Mouse (Mus musculus): ENCODE results near the gene Ell3. TPM values are rescaled to one million over a fixed set of nuclear protein-coding genes. Genes with fewer than 3 reads are reported as not detected.
A peak's percentile ranks its signal among the peaks of the same experiment; 100 is the strongest.

Gene Ell3
- polyA plus RNA-seq, 1 experiment from 2014 or later, result 7.9 TPM

DNA sequence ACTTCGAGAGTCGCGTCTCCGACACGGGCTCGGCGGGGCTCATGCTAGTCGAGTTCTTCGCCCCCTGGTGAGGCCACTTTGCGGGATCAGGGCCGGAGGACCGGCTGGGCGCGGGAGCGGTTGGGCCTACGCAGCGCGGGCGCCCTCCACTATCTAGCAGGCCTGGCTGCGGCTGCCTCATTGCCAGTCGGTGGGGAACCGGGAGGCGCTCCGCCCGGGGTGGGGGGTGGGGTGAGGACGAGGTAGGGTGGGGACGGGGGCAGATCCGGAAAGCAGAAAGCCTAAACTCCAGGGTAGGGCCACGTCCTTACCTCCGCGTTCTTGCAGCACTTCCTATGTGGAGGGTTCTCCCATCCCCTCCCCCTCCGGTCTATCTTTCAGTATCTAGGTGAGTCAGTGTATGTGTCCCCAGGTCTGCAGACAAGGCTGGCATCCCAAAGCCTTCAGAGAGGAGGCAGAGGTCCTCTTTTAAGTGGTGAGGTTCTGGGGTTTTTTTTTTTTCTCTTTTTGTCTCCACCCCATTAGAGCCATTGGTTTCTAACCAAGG lies 29.9 kb downstream of the Ell3 start:
- H3K4me2 ChIP-seq (ENCODE audit: low read depth, low read length), result peak overlapping the region; percentile 67
- peak; percentile 66 for ATAC-seq
- H3K4me3 ChIP-seq (ENCODE audit: low read length), result peak overlapping the region; percentile 99
- H3K9ac ChIP-seq (ENCODE audit: low read depth, low read length), result peak overlapping the region; percentile 100
- peaks cover 19% of the 10 kb centered on the region for H3K4me1 ChIP-seq (ENCODE audit: control insufficient read depth, insufficient read depth, low read length)
- under 1% methylated on average over 31 of the region's 32 CpGs for WGBS
- no peaks in the 10 kb centered on the region for H3K27me3 ChIP-seq (replicated peaks; ENCODE audit: control insufficient read depth, insufficient read depth, low read length)
- H3K27ac ChIP-seq (ENCODE audit: low read length), result peak overlapping the region; percentile 98
- H3K9me3 ChIP-seq (ENCODE audit: control insufficient read depth, low read length), result no peaks in the 10 kb centered on the region
- H3K36me3 ChIP-seq (ENCODE audit: control insufficient read depth, insufficient read depth, low read length), result no peaks in the 10 kb centered on the region

DNA sequence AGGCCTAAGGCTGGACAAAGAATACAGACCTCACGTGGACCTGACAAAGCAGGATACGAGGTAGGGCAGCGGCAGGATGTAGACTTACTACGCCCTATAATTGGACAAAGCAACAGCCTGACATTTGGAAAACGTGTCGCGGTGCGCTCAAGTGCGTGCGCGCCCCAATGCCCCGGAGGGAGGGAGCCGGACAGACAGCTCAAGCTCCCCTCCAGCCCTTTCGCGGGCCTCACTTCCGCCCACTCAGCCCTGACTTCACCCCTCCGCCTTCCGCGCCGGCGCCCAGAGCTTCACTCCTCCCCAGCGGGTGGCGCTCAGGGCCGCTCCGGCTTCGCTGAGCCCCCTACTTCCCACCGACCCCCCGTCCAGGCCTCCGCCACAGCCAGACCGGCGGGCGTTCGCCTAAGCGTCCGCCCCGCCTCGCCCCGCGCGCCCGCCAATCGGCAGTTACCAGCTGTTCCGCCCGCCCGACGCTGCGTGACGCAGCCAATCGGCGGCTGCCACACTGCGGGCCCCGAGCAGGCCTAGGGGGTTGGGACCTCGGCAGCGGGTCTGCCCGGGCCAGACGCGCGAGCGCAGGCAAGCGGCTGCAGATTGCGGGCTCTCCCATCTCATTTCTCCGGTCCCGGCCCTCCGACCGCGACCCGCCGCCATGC lies 30.6 kb downstream of the Ell3 start, which contains the start of the genes Pdia3 and Catsper2:
Gene Pdia3, plus strand, starts transcription at position 389 of the 656 bp plus-strand sequence.
Gene Catsper2, minus strand, starts transcription at position 406 of the 656 bp plus-strand sequence.
- Histone ChIP-seq H3K9me3 (ENCODE audit: control insufficient read depth, low read length) (no peaks in the 10 kb centered on the region), H3K4me3 (ENCODE audit: low read length) (peak within 1 kb of the TSS; percentile 99), H3K27me3 (replicated peaks; ENCODE audit: control insufficient read depth, insufficient read depth, low read length) (no peaks in the 10 kb centered on the region), H3K4me1 (ENCODE audit: control insufficient read depth, insufficient read depth, low read length) (peaks cover 14% of the 10 kb centered on the region; the same call in 1 of the 2 replicates), H3K36me3 (ENCODE audit: control insufficient read depth, insufficient read depth, low read length) (no peaks in the 10 kb centered on the region), H3K27ac (ENCODE audit: low read length) (peak within 1 kb of the TSS; percentile 98), H3K4me2 (ENCODE audit: low read depth, low read length) (peak within 1 kb of the TSS; percentile 67), H3K9ac (ENCODE audit: low read depth, low read length) (peak within 1 kb of the TSS; percentile 100)
- ATAC-seq, result peak; percentile 99
- WGBS, result under 1% methylated on average over 68 of the region's 68 CpGs

DNA sequence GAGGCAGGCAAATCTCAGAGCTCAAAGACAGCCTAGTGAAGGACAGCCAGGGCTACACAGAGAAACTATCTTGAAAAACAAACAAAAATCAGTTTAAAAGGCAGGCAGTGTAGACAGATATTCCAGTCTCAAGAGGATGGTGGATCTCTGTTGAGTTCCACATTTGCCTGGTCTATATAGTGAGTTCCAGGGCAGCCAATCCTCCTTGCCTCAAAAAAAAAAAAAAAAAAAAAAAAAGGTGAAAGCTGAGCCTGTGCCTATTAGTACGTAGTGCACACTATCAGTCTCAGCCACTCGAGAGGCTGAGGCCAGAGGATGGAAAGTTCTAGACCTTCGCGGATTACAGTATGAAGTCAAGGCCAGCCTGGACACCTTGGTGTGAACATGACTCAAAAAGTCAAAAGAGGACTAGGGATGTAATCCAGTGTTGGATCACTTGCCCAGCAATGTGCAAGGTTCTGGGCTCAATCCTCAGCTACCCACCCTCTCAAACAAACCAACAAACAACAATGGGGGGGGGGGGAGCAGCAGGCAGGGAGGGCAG lies 31.2 kb downstream of the Ell3 start:
- peak; percentile 2 for ATAC-seq
- Histone ChIP-seq H3K9me3 (ENCODE audit: control insufficient read depth, low read length) (no peaks in the 10 kb centered on the region), H3K9ac (ENCODE audit: low read depth, low read length) (peak overlapping the region; percentile 100), H3K4me1 (ENCODE audit: control insufficient read depth, insufficient read depth, low read length) (peaks cover 14% of the 10 kb centered on the region; the same call in 1 of the 2 replicates), H3K4me2 (ENCODE audit: low read depth, low read length) (peak overlapping the region; percentile 65), H3K4me3 (ENCODE audit: low read length) (peak overlapping the region; percentile 99), H3K27me3 (replicated peaks; ENCODE audit: control insufficient read depth, insufficient read depth, low read length) (no peaks in the 10 kb centered on the region), H3K36me3 (ENCODE audit: control insufficient read depth, insufficient read depth, low read length) (no peaks in the 10 kb centered on the region), H3K27ac (ENCODE audit: low read length) (peak overlapping the region; percentile 98)
- WGBS, result 9% methylated on average over 4 of the region's 4 CpGs

DNA sequence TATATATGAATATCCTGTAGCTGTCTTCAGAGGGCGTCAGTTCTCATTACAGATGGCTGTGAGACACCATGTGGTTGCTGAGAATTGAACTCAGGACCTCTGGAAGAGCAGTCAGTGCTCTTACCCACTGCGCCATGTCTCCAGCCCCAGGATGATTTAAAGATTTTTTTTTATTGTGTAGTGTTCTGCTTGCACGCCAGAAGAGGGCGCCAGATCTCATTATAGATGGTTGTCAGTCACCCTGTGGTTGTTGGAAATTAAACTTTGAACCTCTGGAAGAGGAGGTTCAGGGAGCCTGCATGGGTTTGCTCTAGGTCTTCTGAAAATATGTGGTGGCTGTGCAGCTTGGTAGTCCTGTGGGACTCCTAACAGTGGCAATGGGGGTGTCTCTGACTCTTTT lies 35.9 kb downstream of the Ell3 start:
- whole genome bisulfite sequencing, result 39% methylated on average over 4 of the region's 4 CpGs
- H3K4me1 ChIP-seq (ENCODE audit: control insufficient read depth, insufficient read depth, low read length), result peaks cover 4% of the 10 kb centered on the region; the same call in 1 of the 2 replicates
- no peak for ATAC-seq

DNA sequence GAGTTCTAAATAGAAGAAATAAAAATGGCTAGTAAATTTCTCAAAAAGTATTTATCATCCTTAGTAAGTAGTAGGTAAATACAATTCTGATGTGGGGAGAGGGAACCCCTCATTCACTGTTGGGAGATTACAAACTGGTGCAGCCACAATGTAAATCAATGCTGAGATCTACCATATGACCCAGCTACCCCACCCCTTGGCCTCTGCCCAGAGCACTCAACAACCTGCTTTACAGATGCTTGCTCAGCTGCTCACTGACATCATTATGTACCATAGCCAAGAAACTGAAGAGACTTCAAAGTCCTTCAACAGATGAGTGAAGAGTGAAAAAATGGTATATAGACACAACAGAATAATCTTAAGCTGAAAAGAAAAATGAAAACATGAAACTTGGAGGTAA lies 40.8 kb downstream of the Ell3 start:
- H3K4me3 ChIP-seq (ENCODE audit: low read length), result no peak overlapping the region
- no peak overlapping the region for H3K9ac ChIP-seq (ENCODE audit: low read depth, low read length)
- ATAC-seq, result no peak
- no peaks in the 10 kb centered on the region for H3K36me3 ChIP-seq (ENCODE audit: control insufficient read depth, insufficient read depth, low read length)
- no peak overlapping the region for H3K4me2 ChIP-seq (ENCODE audit: low read depth, low read length)
- H3K9me3 ChIP-seq (ENCODE audit: control insufficient read depth, low read length), result no peaks in the 10 kb centered on the region
- H3K27me3 ChIP-seq (replicated peaks; ENCODE audit: control insufficient read depth, insufficient read depth, low read length), result no peaks in the 10 kb centered on the region
- H3K27ac ChIP-seq (ENCODE audit: low read length), result no peak overlapping the region
- no peaks in the 10 kb centered on the region for H3K4me1 ChIP-seq (ENCODE audit: control insufficient read depth, insufficient read depth, low read length)

More for the DNA sequence above, 35.9 kb downstream of the Ell3 start:
- Histone ChIP-seq H3K4me3 (ENCODE audit: low read length) (no peak overlapping the region), H3K27ac (ENCODE audit: low read length) (no peak overlapping the region), H3K36me3 (ENCODE audit: control insufficient read depth, insufficient read depth, low read length) (no peaks in the 10 kb centered on the region), H3K4me2 (ENCODE audit: low read depth, low read length) (no peak overlapping the region), H3K9ac (ENCODE audit: low read depth, low read length) (no peak overlapping the region), H3K9me3 (ENCODE audit: control insufficient read depth, low read length) (no peaks in the 10 kb centered on the region), H3K27me3 (replicated peaks; ENCODE audit: control insufficient read depth, insufficient read depth, low read length) (no peaks in the 10 kb centered on the region)

DNA sequence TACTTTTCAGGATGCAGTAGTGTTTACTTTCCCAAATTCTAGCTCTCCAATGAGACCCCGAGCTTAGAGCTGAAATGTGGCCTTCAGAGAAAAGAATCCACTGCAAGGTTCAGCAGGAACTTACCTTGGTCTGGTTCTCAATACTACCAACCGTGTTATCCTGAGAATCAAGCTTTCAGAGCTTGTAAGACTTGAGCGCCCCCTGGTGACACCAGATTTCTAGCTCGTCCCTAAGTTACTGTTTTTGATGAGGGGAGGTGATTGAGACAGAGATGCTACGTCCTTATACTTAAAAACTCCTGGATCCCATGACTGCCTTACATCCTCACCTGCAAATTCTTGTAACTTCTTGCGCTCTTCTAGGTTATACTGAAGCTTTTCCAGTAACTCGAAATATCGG lies 47.5 kb downstream of the Ell3 start:
- Histone ChIP-seq H3K27me3 (replicated peaks; ENCODE audit: control insufficient read depth, insufficient read depth, low read length) (no peaks in the 10 kb centered on the region), H3K4me3 (ENCODE audit: low read length) (no peak overlapping the region), H3K9me3 (ENCODE audit: control insufficient read depth, low read length) (no peaks in the 10 kb centered on the region), H3K27ac (ENCODE audit: low read length) (no peak overlapping the region), H3K9ac (ENCODE audit: low read depth, low read length) (no peak overlapping the region), H3K36me3 (ENCODE audit: control insufficient read depth, insufficient read depth, low read length) (no peaks in the 10 kb centered on the region), H3K4me2 (ENCODE audit: low read depth, low read length) (no peak overlapping the region), H3K4me1 (ENCODE audit: control insufficient read depth, insufficient read depth, low read length) (no peaks in the 10 kb centered on the region)
- whole genome bisulfite sequencing, result 13% methylated on average over 8 of the region's 8 CpGs
- no peak; the same call in 1 of the 2 replicates for ATAC-seq

Small RNA genes lying within 50 kb of the gene (microRNA-seq; reads per million reads assigned to microRNA genes)
- gene Gm22953, result not detected

Other genes with a start within 250 kb of the Ell3 start
- gene Trp53bp1, start 172.9 kb downstream of the Ell3 start, polyA plus RNA-seq (2015; fragmentation: Nextera tagmentation; extraction: Ambion mirVana), result 26.5 and 31.0 TPM in 2 replicates
- 1.9 and 2.6 TPM in 2 replicates for gene Map1a, start 154.7 kb downstream of the Ell3 start, polyA plus RNA-seq (2015; fragmentation: Nextera tagmentation; extraction: Ambion mirVana)
- gene Ppip5k1, start 88.9 kb downstream of the Ell3 start, polyA plus RNA-seq (2015; fragmentation: Nextera tagmentation; extraction: Ambion mirVana), result 18.7 and 21.4 TPM in 2 replicates
- gene Ckmt1, start 86.6 kb downstream of the Ell3 start, polyA plus RNA-seq (2015; fragmentation: Nextera tagmentation; extraction: Ambion mirVana), result 880 and 1,082 TPM in 2 replicates
- gene Strc, start 57.1 kb downstream of the Ell3 start, polyA plus RNA-seq (2015; fragmentation: Nextera tagmentation; extraction: Ambion mirVana), result 0.04 TPM in 2 replicates
- 889 and 911 TPM in 2 replicates for gene Pdia3, start 30.5 kb downstream of the Ell3 start, polyA plus RNA-seq (2015; fragmentation: Nextera tagmentation; extraction: Ambion mirVana)
- 1.1 and 1.5 TPM in 2 replicates for gene Catsper2, start 30.5 kb downstream of the Ell3 start, polyA plus RNA-seq (2015; fragmentation: Nextera tagmentation; extraction: Ambion mirVana)
- 456 and 469 TPM in 2 replicates for gene Serf2, start 4.9 kb upstream of the Ell3 start, polyA plus RNA-seq (2015; fragmentation: Nextera tagmentation; extraction: Ambion mirVana)
- gene Hypk, start 9.0 kb upstream of the Ell3 start, polyA plus RNA-seq (2015; fragmentation: Nextera tagmentation; extraction: Ambion mirVana), result 88.3 and 89.9 TPM in 2 replicates
- gene Serinc4, start 12.5 kb upstream of the Ell3 start, polyA plus RNA-seq (2015; fragmentation: Nextera tagmentation; extraction: Ambion mirVana), result 0.13 TPM in 1 of 2 replicates, not detected in the other
- gene Mfap1b, start 29.8 kb upstream of the Ell3 start, polyA plus RNA-seq (2015; fragmentation: Nextera tagmentation; extraction: Ambion mirVana), result 38.2 and 40.2 TPM in 2 replicates
- 18.7 and 21.5 TPM in 2 replicates for gene Mfap1a, start 62.4 kb upstream of the Ell3 start, polyA plus RNA-seq (2015; fragmentation: Nextera tagmentation; extraction: Ambion mirVana)
- gene Wdr76, start 62.4 kb upstream of the Ell3 start, polyA plus RNA-seq (2015; fragmentation: Nextera tagmentation; extraction: Ambion mirVana), result 4.8 and 5.0 TPM in 2 replicates

Measured in intestine, embryonic 16.5 days (tissue).